Mouse (Mus musculus) limb, embryonic 14.5 days (tissue): ENCODE measurements around the gene Itgb7. TPM values are rescaled to one million over a fixed set of nuclear protein-coding genes. Genes with fewer than 3 reads are reported as not detected.

Experiments
- ATAC-seq: fragments of 200-750 bp; cut with Nextera tagmentation; 2 replicates; pipeline ENCODE4 v1.8.0; 2017; ENCODE audit warnings: low read depth, moderate number of reproducible peaks, moderate TSS enrichment; ENCODE audit not compliant: low FRiP score
- DNase-seq: peaks from one replicate; pipeline ENCODE4 v3.0.0-alpha.2; 2015; ENCODE audit warnings: low spot score
- H3K27ac ChIP-seq: fragments of 300-500 bp; sonication (generic); replicated peaks from 2 replicates; pipeline ENCODE4 v1.5.1; 2014; ENCODE audit warnings: low read depth, mild to moderate bottlenecking, low read length, moderate library complexity, mixed read lengths
- H3K27me3 ChIP-seq: fragments of 300-500 bp; sonication (generic); 2 replicates; pipeline ENCODE4 v1.6.1; 2014; ENCODE audit warnings: low read length, mixed read lengths; ENCODE audit not compliant: control insufficient read depth, insufficient read depth
- H3K36me3 ChIP-seq: fragments of 300-500 bp; sonication (generic); 2 replicates; pipeline ENCODE4 v1.6.1; 2014; ENCODE audit warnings: mild to moderate bottlenecking, low read length, moderate library complexity, mixed read lengths; ENCODE audit not compliant: control insufficient read depth, insufficient read depth
- H3K4me1 ChIP-seq: fragments of 300-500 bp; sonication (generic); 2 replicates; pipeline ENCODE4 v1.6.1; 2014; ENCODE audit warnings: antibody characterized with exemption, low read length, mixed read lengths; ENCODE audit not compliant: control insufficient read depth, insufficient read depth
- H3K4me2 ChIP-seq: fragments of 300-500 bp; sonication (generic); replicated peaks from 2 replicates; pipeline ENCODE4 v1.6.1; 2014; ENCODE audit warnings: low read depth, mild to moderate bottlenecking, low read length, moderate library complexity; ENCODE audit not compliant: severe bottlenecking
- H3K4me3 ChIP-seq: fragments of 300-500 bp; sonication (generic); replicated peaks from 2 replicates; pipeline ENCODE4 v1.5.1; 2014; ENCODE audit warnings: low read length
- H3K9ac ChIP-seq: fragments of 300-500 bp; sonication (generic); 2 replicates; pipeline ENCODE4 v1.6.1; 2014; ENCODE audit warnings: mild to moderate bottlenecking, low read depth, low read length, moderate library complexity; ENCODE audit not compliant: severe bottlenecking
- H3K9me3 ChIP-seq: fragments of 300-500 bp; sonication (generic); 2 replicates; pipeline ENCODE4 v1.6.1; 2016; ENCODE audit warnings: low read length; ENCODE audit not compliant: control insufficient read depth
- POLR2A ChIP-seq: fragments of 200-500 bp; IDR thresholded peaks from 2 replicates; pipeline ENCODE4 v1.8.0; 2012; ENCODE audit warnings: inconsistent platforms, mild to moderate bottlenecking, moderate library complexity, borderline replicate concordance; ENCODE audit not compliant: insufficient read depth, insufficient read length; ENCODE audit errors: extremely low read depth
- WGBS: fragments of 180-500 bp; shearing (Covaris S2); extraction: QIAGEN DNeasy Blood & Tissue Kit; methylation state at CpG from one replicate; pipeline ENCODE4 v1.1.7; 2014; 5-methylcytosine and 5-hydroxymethylcytosine counted together
- polyA plus RNA-seq, 2 experiments: library from polyadenylated mRNA; depleted of rRNA in 1 of 2; stranded (reverse) in 1 of 2; unstranded in 1 of 2; fragments of >200 nt; fragmentation: Nextera tagmentation in 1 of 2; extraction: Ambion mirVana in 1 of 2; gene quantifications; 2 replicates each; pipeline versions ENCODE4 v1.2.1 to v1.2.3; 2012 to 2014

Gene Itgb7
- polyA plus RNA-seq (2012; rRNA removed) (2.7 and 3.0 TPM in 2 replicates), polyA plus RNA-seq (2014; fragmentation: Nextera tagmentation; extraction: Ambion mirVana) (4.2 and 6.5 TPM in 2 replicates)

DNA sequence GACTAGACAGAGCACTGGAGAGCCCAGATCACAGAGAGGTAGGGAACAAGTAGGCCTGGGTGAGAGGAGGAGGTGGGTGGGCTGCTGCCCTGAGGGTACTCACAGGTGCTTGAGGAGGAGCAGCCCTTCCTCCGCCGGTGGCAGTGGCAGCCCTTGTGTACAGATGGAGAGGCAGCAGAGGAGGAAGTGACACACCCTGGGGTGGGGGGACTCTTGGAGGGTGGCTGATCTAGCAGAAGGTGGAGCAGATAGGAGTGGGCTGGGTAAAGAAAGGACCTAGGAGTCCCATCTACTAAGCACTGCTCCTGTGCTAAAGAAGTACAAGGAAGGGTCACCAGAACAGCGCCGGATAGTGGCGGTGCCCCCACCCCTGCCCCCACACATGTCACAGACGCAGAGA lies at the start of gene Itgb7:
Gene Itgb7 (minus strand): TSS at position 197 of the 400 bp plus-strand sequence.
- Histone ChIP-seq H3K4me3 (no peak within 1 kb of the TSS), H3K9ac (no peak within 1 kb of the TSS), H3K27me3 (no peaks in the 10 kb centered on the region), H3K4me1 (0 out of 2 replicates have a peak, but pooled peaks cover 3% of the 10 kb centered on the region), H3K9me3 (no peaks in the 10 kb centered on the region), H3K36me3 (peaks cover 28% of the 10 kb centered on the region), H3K27ac (no peak within 1 kb of the TSS), H3K4me2 (no peak within 1 kb of the TSS)
- 35% methylated on average over 6 of the region's 6 CpGs for WGBS
- DNase-seq (no peak), ATAC-seq (no peak)
- TF ChIP-seq POLR2A: no peak

- peaks cover 24% of the 10 kb centered on the region for H3K36me3 ChIP-seq
- DNase-seq (no peak), ATAC-seq (no peak)
- H3K9me3 ChIP-seq: no peaks in the 10 kb centered on the region
- WGBS: 96% methylated on average over 19 of the region's 19 CpGs
- no peak overlapping the region for H3K4me3 ChIP-seq
- peaks cover 11% of the 10 kb centered on the region; the same call in 1 of the 2 replicates for H3K4me1 ChIP-seq
- no peak overlapping the region for H3K27ac ChIP-seq
- peak overlapping the region; percentile 70; the same call in 1 of the 2 replicates for H3K9ac ChIP-seq
- TF ChIP-seq POLR2A: no peak
- H3K4me2 ChIP-seq: peak overlapping the region; percentile 72; the same call in 1 of the 2 replicates
- no peaks in the 10 kb centered on the region for H3K27me3 ChIP-seq
These were observed 48.9 kb upstream of the Itgb7 start for GRCm38 (mm10) chr15:102280623-102281022.

DNA sequence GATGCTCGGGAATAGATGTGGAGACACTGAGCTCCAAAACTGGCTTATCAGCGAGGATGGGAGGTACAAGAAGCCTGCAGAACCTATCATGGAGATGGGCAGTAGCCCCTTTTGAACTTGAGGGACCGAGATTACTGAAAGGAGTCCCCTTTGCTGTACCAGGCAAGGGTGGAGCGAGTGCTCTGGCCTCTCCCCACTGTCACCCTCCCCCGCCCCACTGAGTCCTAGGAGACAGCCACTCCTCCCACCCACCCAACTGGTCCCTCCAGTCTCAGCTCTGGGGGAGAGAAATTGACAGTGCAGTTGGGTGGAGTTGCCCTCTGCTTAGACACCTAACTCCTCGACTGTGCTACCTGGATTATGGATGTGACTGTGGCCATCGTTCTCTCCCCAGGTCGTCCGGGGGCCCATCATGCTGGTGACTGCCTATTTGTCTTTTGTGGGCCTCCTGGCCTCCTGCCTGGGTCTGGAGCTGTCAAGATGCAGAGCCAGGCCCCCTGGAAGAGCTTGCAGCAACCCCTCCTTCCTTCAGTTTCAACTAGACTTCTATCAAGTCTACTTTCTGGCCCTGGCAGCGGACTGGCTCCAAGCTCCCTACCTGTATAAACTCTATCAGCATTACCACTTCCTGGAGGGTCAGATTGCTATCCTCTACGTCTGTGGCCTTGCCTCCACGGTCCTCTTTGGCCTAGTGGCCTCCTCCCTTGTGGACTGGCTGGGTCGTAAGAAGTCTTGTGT lies 48.2 kb upstream of the Itgb7 start:
- no peak for TF ChIP-seq POLR2A
- H3K4me2 ChIP-seq: peak overlapping the region; percentile 72
- peaks cover 24% of the 10 kb centered on the region for H3K36me3 ChIP-seq
- H3K9ac ChIP-seq: peak overlapping the region; percentile 70
- H3K4me1 ChIP-seq: peaks cover 11% of the 10 kb centered on the region; the same call in 1 of the 2 replicates
- H3K27ac ChIP-seq: peak overlapping the region; percentile 67; the same call in 1 of the 2 replicates
- peak overlapping the region; percentile 70 for H3K4me3 ChIP-seq
- H3K9me3 ChIP-seq: no peaks in the 10 kb centered on the region
- no peak for ATAC-seq
- WGBS: 31% methylated on average over 11 of the region's 13 CpGs
- no peak for DNase-seq
- no peaks in the 10 kb centered on the region for H3K27me3 ChIP-seq

DNA sequence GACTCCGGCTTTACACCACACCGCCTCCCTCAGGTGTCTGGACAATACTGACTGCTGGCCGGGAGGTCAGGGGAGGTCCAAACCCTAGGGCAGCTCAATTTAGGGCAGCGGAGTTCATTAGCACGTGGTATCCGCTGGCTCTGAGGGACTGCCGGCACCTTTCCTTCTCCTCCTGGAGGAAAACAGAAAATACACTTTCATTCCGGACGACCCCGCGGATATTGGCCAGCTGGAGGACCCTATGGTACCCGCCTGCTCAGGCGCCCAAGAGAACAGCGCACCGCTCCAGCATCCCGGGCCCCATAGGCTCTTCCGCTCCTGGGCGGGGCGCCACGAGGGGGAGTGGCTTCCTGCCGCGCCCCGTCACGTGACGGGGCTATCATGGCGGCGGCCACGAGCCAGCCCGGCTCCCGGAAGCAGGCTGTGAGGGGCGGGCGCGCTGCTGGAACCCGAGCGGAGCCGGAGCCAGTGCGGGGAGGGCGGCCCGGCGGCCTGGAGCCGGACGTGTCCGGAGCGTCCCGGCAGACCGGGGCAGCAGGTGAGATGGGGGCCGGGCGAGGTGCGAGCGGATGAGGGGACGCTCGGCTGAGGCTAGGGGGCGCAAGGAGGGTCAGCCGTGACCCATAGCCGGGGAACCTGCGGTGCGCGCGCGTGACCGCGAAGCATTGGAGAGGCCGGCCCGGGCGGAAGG lies 47.5 kb upstream of the Itgb7 start, which contains the start of gene Mfsd5:
Gene Mfsd5 (plus strand): TSS at position 363 of the 691 bp plus-strand sequence.
- WGBS: 1% methylated on average over 46 of the region's 65 CpGs
- peak within 1 kb of the TSS; percentile 72 for H3K4me2 ChIP-seq
- peaks cover 24% of the 10 kb centered on the region for H3K36me3 ChIP-seq
- peak; percentile 66; the same call in 1 of the 2 replicates for TF ChIP-seq POLR2A
- H3K4me3 ChIP-seq: peak within 1 kb of the TSS; percentile 70
- peak within 1 kb of the TSS; percentile 67 for H3K27ac ChIP-seq
- ATAC-seq (peak; percentile 96), DNase-seq (peak; percentile 92)
- peak within 1 kb of the TSS; percentile 70 for H3K9ac ChIP-seq
- H3K4me1 ChIP-seq: peaks cover 11% of the 10 kb centered on the region; the same call in 1 of the 2 replicates
- no peaks in the 10 kb centered on the region for H3K9me3 ChIP-seq
- no peaks in the 10 kb centered on the region for H3K27me3 ChIP-seq

DNA sequence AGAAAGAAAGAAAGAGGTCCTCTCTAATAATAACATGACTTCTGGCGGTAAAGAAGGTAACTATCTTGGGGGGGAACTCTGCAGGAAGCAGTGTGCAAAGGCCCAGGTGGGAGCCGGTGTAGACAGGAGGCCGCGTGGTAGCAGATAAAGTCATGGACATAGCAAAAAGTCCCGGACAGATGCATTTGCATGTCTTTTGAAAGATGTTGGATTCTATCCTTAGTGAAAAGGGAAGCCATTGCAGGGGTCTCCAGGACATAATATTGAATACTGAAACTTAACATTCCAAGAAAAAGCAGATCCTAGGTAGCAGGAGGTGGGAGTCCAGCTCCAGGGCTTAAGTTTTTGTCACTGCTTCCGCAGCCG lies 47.0 kb upstream of the Itgb7 start:
- no peaks in the 10 kb centered on the region for H3K27me3 ChIP-seq
- H3K4me1 ChIP-seq: peaks cover 11% of the 10 kb centered on the region; the same call in 1 of the 2 replicates
- DNase-seq (no peak), ATAC-seq (no peak)
- no peak for TF ChIP-seq POLR2A
- peak overlapping the region; percentile 70 for H3K9ac ChIP-seq
- peak overlapping the region; percentile 72 for H3K4me2 ChIP-seq
- H3K36me3 ChIP-seq: peaks cover 24% of the 10 kb centered on the region
- peak overlapping the region; percentile 67 for H3K27ac ChIP-seq
- 31% methylated on average over 7 of the region's 7 CpGs for WGBS
- H3K4me3 ChIP-seq: peak overlapping the region; percentile 70
- no peaks in the 10 kb centered on the region for H3K9me3 ChIP-seq
